Mouse (Mus musculus): ENCODE measurements around the gene Pitx1.

The Pitx1 gene

DNA sequence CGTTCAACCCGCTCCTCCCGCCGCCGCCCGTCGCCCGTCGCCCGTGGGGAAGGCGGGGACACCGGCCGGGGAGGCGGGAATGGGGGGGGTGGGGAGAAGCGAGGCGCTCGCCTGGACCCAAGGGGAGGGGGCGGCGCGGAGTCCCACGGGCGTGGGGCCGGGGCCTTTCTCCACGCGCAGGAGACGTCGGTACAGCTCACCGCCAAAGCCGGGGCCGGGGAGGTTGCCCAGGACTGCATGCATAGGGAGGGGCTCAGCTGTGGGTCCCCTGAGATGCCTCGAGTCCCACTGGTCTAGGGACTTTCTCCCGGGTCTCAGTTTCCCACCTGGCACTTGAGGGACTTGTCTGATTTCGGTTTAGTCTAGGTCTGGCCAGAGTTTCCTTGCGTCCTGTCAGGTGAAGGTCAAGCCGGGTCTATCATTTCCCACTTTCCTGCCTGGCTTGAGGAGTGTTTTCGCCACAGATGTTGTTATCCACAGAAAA lies at the start of gene Pitx1:
TSS of gene Pitx1 (minus strand) at position 51 of the 484 bp plus-strand sequence.
- DNase-seq (ENCODE audit: low spot score in 2 of 2), result no peak

DNA sequence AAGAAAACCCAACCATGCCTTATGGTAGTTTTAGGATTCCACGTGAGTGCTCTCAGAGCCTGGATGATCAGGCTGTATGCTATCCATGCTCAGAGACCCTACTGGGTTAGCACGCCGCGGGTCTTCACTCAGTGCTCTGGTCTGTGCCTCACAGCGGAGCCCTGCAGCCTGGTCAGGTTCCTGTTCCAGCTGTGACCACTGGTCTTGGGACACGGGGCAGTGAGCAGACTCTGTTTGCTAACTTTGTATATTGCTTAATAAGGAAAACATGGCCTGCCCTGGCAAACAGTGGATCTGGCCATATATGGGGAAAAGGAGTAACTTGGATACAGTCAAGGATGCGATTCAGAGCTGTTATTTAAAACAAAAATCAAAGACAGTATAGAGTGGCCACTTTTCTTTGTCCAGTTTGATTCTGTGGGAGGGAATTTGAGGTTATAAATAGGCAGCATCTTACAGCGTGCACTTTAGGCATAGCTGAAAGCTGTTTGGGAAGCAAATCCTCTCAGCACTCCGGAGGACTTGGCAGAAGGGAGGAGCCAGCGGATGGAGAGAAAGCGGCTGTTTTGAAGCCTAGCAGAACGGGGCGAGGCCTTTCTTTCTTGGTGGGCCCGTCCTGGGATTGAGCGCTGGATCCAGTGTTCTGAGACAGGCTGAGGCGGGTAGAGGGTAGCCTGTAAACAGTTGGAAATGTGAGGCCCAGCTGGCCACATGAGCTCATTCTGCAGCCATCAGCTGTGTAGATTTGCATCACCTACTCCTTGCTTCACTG lies 45.6 kb upstream of the Pitx1 start:
- peak; percentile 25 to 28 for DNase-seq (ENCODE audit: low spot score in 2 of 2)

- DNase-seq (ENCODE audit: low spot score in 2 of 2), result no peak
Measured at GRCm38 (mm10) chr13:55878353-55878752, 42.4 kb upstream of the Pitx1 start.

GRCm38 (mm10) chr13:55871410-55871809 lies 35.4 kb upstream of the Pitx1 start:
- no peak for DNase-seq (ENCODE audit: low spot score in 2 of 2)

- no peak for DNase-seq (ENCODE audit: low spot score in 2 of 2)
Measured at GRCm38 (mm10) chr13:55870001-55870400, 34.0 kb upstream of the Pitx1 start.

DNA sequence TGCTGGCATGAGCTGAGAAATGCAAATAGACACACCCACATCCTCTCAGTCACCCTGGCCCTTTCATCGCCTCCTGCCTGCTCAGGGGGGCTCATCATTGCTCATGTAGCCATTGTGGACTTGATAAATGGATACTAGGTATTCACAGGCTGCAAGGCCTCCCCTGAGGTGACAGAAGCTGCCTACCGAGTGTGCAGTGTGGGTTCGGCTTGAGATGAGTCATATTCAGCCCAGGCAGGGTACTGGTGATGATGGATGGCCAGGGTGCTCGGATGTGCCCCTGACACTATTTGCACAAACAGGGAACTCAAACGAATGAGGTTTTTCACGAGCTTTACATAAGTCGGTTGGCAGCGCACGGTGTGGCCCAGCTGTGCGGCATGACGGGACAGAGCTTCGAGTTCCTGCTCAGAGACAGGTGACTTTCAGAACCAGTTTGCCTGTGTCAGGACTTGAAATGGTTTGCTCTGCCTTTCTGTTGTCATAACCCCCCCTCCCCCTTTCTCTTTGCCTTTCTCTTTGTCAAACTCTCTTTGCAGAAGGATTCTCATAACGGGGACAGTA lies 31.6 kb upstream of the Pitx1 start:
- peak in 1 of 2 experiments; percentile 7 for DNase-seq (ENCODE audit: low spot score in 2 of 2)

- no peak for DNase-seq (ENCODE audit: low spot score in 2 of 2)
Measured at GRCm38 (mm10) chr13:55860483-55860882, 24.5 kb upstream of the Pitx1 start.

DNA sequence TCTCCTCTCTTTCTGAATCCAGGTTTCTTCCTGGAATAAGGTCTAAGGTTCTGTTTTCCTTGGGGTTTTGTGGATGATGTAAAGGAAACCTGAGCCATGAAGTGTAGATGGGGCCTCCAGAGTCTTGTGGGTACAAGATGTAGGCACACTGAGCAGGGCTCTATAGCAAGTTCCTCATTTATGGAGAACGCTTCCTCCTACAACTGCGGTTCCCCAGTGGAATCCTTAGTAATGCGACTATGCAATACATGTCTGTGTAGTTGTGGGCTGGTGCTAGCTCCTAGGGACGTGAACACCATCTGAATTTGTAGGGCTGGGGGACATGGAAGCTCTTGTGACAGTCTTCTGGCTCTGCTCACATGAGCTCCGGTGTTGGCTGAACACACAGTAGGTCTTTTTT lies 22.5 kb upstream of the Pitx1 start:
- DNase-seq (ENCODE audit: low spot score in 2 of 2), result no peak

DNA sequence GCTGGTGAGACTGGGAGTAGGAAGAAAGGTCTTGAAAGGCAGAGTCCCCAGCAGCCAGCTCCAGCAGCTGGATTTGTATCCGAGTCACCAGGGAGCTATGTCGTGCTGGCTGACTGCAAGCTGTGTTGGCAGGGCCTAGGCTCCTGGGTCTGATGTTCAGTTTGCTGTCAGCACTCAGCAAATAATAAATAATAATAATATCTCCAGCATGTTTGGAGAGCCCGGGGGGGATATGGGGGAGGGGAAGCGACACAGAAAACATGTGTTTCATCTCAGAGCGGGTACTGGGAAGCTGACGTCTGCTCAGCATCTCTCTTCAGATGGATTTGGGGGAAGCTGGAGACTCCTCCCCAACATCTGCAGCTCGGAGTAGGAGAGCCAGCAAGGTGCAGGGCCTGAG lies 19.8 kb upstream of the Pitx1 start:
- DNase-seq (ENCODE audit: low spot score in 2 of 2), result peak in 1 of 2 experiments; percentile 14

GRCm38 (mm10) chr13:55852205-55852604 lies 16.2 kb upstream of the Pitx1 start:
- no peak for DNase-seq (ENCODE audit: low spot score in 2 of 2)

DNA sequence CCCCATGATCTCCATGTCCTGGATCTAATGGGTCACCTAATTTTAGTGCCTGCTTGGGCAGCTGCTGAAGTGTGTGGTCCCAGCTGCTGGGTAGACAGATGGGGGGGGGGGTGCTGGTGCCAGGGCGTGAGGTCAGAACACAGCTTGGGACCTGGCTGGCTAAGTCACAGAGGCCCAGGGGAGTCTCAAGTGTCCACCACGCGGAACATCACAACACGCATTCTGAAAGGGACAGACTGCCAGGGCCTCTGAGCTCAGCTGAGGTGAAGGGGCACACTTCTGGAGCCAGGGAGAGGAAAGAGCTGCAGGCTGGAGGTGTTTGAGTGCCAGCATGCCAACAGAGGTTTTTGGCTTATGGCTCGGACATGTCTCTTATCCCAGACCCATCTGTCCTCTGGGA lies 14.7 kb upstream of the Pitx1 start:
- no peak for DNase-seq (ENCODE audit: low spot score in 2 of 2)

DNA sequence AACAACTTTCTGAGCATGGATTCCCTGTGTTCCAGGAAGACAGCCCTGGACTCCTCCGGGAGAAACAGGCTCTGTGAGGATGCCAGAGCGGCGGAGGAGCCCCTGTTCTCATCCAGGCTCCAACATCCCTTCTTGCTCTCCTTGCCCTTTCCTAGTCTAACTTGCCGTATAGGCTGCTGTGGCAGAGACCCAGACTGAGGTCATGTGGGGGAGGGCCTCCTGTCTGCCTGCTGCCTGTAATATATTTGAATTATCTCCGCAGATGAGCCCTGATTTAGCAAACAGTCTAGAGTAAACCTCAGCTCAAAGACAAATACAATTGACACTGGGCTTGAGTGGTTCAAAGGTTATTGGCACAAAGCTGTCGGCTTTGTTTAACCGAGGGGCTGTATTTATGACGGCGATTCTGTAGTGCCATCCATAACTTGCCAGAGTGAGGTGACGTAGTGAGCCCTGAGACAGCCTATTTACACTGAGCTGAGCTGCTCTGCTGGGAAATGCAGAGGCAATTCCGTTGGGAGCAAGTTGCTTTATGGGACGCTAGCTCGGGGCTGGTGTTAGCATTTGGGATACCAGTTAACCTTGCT lies 12.7 kb upstream of the Pitx1 start:
- no peak for DNase-seq (ENCODE audit: low spot score in 2 of 2)

DNA sequence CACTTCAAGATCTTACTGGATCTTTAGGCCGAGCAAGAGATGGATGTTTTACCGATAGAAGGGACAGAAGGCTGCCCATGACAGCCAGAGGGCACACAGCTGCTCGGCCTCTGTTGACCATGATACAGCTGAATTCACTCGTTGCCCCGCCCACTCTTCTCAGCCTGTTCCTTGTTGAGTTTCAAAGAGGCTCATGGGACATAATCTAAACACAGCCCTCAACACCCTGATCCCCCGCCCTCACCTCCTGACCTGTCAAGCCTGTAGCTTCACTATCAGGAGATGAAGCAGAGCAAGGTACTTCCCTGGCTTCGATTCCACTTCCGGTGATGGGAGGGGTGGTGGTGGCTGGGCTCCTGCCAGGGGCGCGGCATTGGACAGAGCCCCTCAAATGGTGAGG lies 11.8 kb upstream of the Pitx1 start:
- no peak for DNase-seq (ENCODE audit: low spot score in 2 of 2)

DNA sequence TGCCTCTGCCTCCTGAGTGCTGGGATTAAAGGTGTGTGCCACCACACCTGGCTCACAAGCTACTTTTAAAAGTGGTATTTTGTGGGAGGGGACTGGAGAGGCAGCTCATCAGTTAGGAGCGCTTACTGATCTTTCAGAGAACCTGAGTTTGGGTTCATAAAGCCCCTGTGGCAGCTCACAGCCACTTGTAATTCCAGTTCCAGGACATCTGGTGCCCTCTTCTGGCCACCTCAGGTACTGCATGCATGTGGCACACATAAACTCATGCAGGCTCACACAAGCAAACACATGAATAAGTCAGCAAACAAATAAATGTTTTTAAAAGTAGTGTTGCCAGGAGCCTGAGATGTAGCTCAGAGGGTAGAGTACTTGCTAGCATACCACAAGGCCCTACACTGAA lies 7.7 kb upstream of the Pitx1 start:
- no peak for DNase-seq (ENCODE audit: low spot score in 2 of 2)

DNA sequence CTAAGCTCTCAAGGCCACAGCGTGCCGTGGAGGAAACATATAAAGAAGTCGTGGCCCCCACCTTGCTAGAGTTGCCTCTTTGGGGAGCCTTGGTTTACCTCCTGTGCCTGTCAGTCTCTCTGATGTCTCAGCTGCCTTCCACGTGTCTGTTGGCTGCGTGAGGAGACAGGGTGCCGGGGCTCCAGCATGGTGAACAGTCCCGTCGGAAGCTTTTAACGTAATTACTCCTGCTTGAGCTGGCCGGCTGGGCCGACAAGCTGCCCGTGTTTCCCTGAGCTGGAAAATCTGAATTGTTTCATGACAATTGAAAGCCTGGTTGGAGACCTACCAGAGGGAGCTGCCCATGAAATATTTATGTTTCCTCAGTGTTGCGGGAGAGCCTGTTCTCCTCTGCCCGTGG lies 4.2 kb upstream of the Pitx1 start:
- DNase-seq (ENCODE audit: low spot score in 2 of 2), result no peak

GRCm38 (mm10) chr13:55836786-55837780 lies 1.1 kb upstream of the Pitx1 start:
- DNase-seq (ENCODE audit: low spot score in 2 of 2), result no peak

DNA sequence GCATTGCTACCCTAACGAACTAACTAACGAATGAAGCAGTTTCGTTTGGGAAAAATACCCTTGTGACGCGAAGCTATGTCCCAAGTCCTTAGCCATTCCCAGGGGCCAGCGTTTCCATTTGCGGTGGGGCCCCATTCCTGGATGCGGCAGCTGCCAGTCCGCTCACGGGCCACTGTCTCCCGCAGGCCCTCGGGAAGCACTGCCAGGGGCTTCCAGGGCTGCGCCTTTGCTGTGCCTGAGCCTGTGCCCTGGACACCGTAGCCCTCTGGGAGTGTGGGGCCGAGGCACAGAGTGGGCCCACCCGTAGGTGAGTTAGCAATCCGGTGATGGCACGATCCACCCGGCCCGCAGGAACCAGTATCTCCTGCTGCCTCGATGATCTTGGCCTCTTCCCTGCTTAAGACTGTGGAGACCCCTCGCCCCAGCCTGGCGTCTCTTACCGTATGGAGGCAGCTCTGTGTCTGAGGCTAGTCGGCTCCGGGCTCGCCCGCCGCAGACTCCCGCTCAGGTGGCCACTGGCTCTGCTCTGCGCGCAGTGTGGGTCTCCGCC lies 369 bp downstream of the Pitx1 start:
- DNase-seq (ENCODE audit: low spot score in 2 of 2), result no peak

- no peak for DNase-seq (ENCODE audit: low spot score in 2 of 2)
Measured at GRCm38 (mm10) chr13:55834667-55835066, 1.3 kb downstream of the Pitx1 start.

- DNase-seq (ENCODE audit: low spot score in 2 of 2), result no peak
Measured at GRCm38 (mm10) chr13:55833921-55834320, 2.1 kb downstream of the Pitx1 start.

GRCm38 (mm10) chr13:55832602-55833001 lies 3.4 kb downstream of the Pitx1 start:
- DNase-seq (ENCODE audit: low spot score in 2 of 2), result no peak

- no peak for DNase-seq (ENCODE audit: low spot score in 2 of 2)
Measured at GRCm38 (mm10) chr13:55831722-55832160, 4.3 kb downstream of the Pitx1 start.

All from urinary bladder, postnatal 36 days (tissue).